In the genomic region with DNA sequence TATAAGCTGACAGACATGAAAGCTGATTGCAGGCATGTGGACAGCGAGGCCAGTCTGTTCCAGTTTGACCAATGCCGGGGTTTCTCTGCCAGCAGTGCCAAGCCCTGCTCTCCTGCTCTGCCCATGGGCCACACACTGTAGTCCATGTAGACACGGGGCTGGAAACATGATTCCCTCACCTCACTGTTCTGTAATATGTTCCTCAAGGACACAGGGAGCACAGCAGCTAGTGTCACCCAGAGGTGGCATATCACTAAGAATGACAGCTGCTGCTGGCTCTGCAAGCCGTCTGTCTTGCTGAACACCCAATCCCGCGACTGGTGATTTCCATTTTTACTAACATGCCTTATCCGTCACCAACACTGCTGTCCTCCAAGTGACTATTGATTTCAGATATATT, we compare ENCODE assay signal across 14 mouse cellular contexts.
DNase-seq lines count a peak whose midpoint lies in the region; ATAC-seq lines count a peak whose summit lies in the region.
"Had no signal": no experiment of that assay in that cellular context is flagged by ENCODE, and none has a peak within 500 bp of the region (broad histone marks: within the 10 kb centered on the region; RNA-seq: fewer than 3 reads in every experiment).

No protein-coding gene starts in this region.

- H3K27me3 ChIP-seq in hindbrain, embryonic 16.5 days (replicated peaks; ENCODE audit: control insufficient read depth, insufficient read depth, low read length): no peaks in the 10 kb centered on the region
- H3K27me3 ChIP-seq in hindbrain, embryonic 14.5 days (ENCODE audit: control insufficient read depth, insufficient read depth, low read length): no peaks in the 10 kb centered on the region; the same call in 1 of the 2 replicates
- H3K27me3 ChIP-seq in heart, embryonic 13.5 days (replicated peaks): no peaks in the 10 kb centered on the region
- no peaks in the 10 kb centered on the region for H3K27me3 ChIP-seq in kidney, embryonic 16.5 days (ENCODE audit: insufficient read depth, low read length)
- H3K27me3 ChIP-seq: neural tube, embryonic 12.5 days had no signal

- H3K9me3 ChIP-seq in hindbrain, embryonic 16.5 days (ENCODE audit: control insufficient read depth, low read length): no peaks in the 10 kb centered on the region
- no peaks in the 10 kb centered on the region for H3K9me3 ChIP-seq in hindbrain, embryonic 14.5 days (ENCODE audit: control insufficient read depth, low read length)
- H3K9me3 ChIP-seq in heart, embryonic 13.5 days: no peaks in the 10 kb centered on the region
- H3K9me3 ChIP-seq in kidney, embryonic 16.5 days (ENCODE audit: low read length): no peaks in the 10 kb centered on the region
- H3K9me3 ChIP-seq: neural tube, embryonic 12.5 days had no signal

- 0 out of 2 replicates have a peak, but pooled peaks have one; percentile 34 for ATAC-seq in hindbrain, embryonic 16.5 days
- ATAC-seq in hindbrain, embryonic 14.5 days (ENCODE audit: low FRiP score): no peak
- ATAC-seq in heart, embryonic 13.5 days (ENCODE audit: extremely low read depth, insufficient number of reproducible peaks, low FRiP score, low TSS enrichment): no peak
- ATAC-seq in kidney, embryonic 16.5 days (ENCODE audit: low FRiP score, low TSS enrichment): no peak
- ATAC-seq: intestine, postnatal 0 days had no signal

- no peak for DNase-seq in hindbrain, embryonic 14.5 days (ENCODE audit: low spot score)
- DNase-seq in gastrocnemius, postnatal 14 days: peak; percentile 5
- peak; percentile 2 for DNase-seq in lung, postnatal 14 days
- no peak for DNase-seq in left cerebral cortex, postnatal 4 days
- DNase-seq in frontal cortex, postnatal 25 days (ENCODE audit: low spot score in 2 of 2): no peak
- DNase-seq: cerebellum, postnatal 36 days; liver; thymus, adult 2 months had no signal

- intact Hi-C loops in gastrocnemius, postnatal 14 days (cut with DNase I; ENCODE audit: low total_unique reads): no loop called here
- intact Hi-C loops in left cerebral cortex, postnatal 4 days (cut with DNase I): no loop called here

- H3K4me2 ChIP-seq in hindbrain, embryonic 16.5 days (ENCODE audit: low read length): no peak overlapping the region
- no peak overlapping the region for H3K4me2 ChIP-seq in hindbrain, embryonic 14.5 days (replicated peaks)
- 0 out of 2 replicates have a peak overlapping the region, but pooled peaks have one; percentile 8 for H3K4me2 ChIP-seq in heart, embryonic 13.5 days
- no peak overlapping the region for H3K4me2 ChIP-seq in kidney, embryonic 16.5 days (replicated peaks; ENCODE audit: low read depth, low read length)
- H3K4me2 ChIP-seq: neural tube, embryonic 12.5 days had no signal

- no peak overlapping the region for H3K27ac ChIP-seq in hindbrain, embryonic 16.5 days (ENCODE audit: low read depth, low read length)
- no peak overlapping the region for H3K27ac ChIP-seq in hindbrain, embryonic 14.5 days
- H3K27ac ChIP-seq in heart, embryonic 13.5 days (replicated peaks): peak overlapping the region; percentile 53
- H3K27ac ChIP-seq in kidney, embryonic 16.5 days (ENCODE audit: low read length): no peak overlapping the region
- H3K27ac ChIP-seq: left cerebral cortex, adult 2 months; neural tube, embryonic 12.5 days had no signal

- no peaks in the 10 kb centered on the region for H3K36me3 ChIP-seq in hindbrain, embryonic 16.5 days (ENCODE audit: control insufficient read depth, insufficient read depth, low read length)
- no peaks in the 10 kb centered on the region for H3K36me3 ChIP-seq in hindbrain, embryonic 14.5 days (replicated peaks; ENCODE audit: control insufficient read depth, insufficient read depth)
- H3K36me3 ChIP-seq in heart, embryonic 13.5 days: no peaks in the 10 kb centered on the region
- no peaks in the 10 kb centered on the region for H3K36me3 ChIP-seq in kidney, embryonic 16.5 days (ENCODE audit: insufficient read depth, low read length)
- H3K36me3 ChIP-seq: neural tube, embryonic 12.5 days had no signal

- 78% methylated on average over 7 of the region's 7 CpGs for WGBS in hindbrain, embryonic 16.5 days
- 82% methylated on average over 7 of the region's 7 CpGs for WGBS in hindbrain, embryonic 14.5 days
- 34% methylated on average over 7 of the region's 7 CpGs for WGBS in heart, embryonic 13.5 days
- 82% methylated on average over 7 of the region's 7 CpGs for WGBS in kidney, embryonic 16.5 days

- H3K9ac ChIP-seq in hindbrain, embryonic 16.5 days (ENCODE audit: low read depth, low read length): no peak overlapping the region
- no peak overlapping the region for H3K9ac ChIP-seq in hindbrain, embryonic 14.5 days
- 0 out of 2 replicates have a peak overlapping the region, but pooled peaks have one; percentile 2 for H3K9ac ChIP-seq in heart, embryonic 13.5 days
- no peak overlapping the region for H3K9ac ChIP-seq in kidney, embryonic 16.5 days (replicated peaks; ENCODE audit: low read length)
- H3K9ac ChIP-seq: neural tube, embryonic 12.5 days had no signal

- H3K4me3 ChIP-seq in hindbrain, embryonic 16.5 days (ENCODE audit: low read length): no peak overlapping the region
- no peak overlapping the region for H3K4me3 ChIP-seq in hindbrain, embryonic 14.5 days (replicated peaks; ENCODE audit: low read length)
- H3K4me3 ChIP-seq in heart, embryonic 13.5 days: no peak overlapping the region
- no peak overlapping the region for H3K4me3 ChIP-seq in kidney, embryonic 16.5 days (ENCODE audit: low read length)
- H3K4me3 ChIP-seq: left cerebral cortex, adult 2 months; neural tube, embryonic 12.5 days had no signal

- H3K4me1 ChIP-seq in hindbrain, embryonic 16.5 days (ENCODE audit: control insufficient read depth, insufficient read depth, low read depth, low read length): no peaks in the 10 kb centered on the region
- H3K4me1 ChIP-seq in hindbrain, embryonic 14.5 days (replicated peaks; ENCODE audit: control insufficient read depth, insufficient read depth, low read length): no peaks in the 10 kb centered on the region
- peaks cover 33% of the 10 kb centered on the region for H3K4me1 ChIP-seq in heart, embryonic 13.5 days
- H3K4me1 ChIP-seq in kidney, embryonic 16.5 days (ENCODE audit: insufficient read depth, low read length): no peaks in the 10 kb centered on the region
- H3K4me1 ChIP-seq: neural tube, embryonic 12.5 days had no signal

Comparison
In these comparisons a context has a peak if more than half of its experiments do, and no peak if none do; other contexts are left out.
1. DNase-seq: peak in gastrocnemius, postnatal 14 days (single experiment) and lung, postnatal 14 days (single experiment); none in hindbrain, embryonic 14.5 days (single experiment), left cerebral cortex, postnatal 4 days (single experiment) and frontal cortex, postnatal 25 days (0 of 2).